In the genomic region with DNA sequence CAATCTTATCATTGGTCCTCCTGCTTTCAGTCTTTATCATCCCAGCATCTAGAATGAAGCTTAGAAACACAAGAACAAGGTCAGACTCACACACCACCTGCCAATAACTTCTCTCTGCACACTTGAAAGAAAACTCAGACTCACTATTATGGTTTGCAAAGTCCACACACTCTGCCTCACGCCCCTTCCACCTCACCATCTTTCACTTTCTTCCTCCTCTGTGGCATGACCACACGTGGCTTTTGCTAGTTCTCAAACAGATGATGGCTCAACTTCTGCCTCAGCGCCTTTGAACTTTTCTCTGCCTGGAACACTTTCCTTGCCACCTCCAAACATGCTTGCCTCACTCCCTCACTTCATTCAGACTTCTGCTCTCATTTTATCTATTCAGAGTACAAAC, we compare ENCODE assay signal across 11 mouse cellular contexts.
"Had no signal": no experiment of that assay in that cellular context is flagged by ENCODE, and none has a peak within 500 bp of the region (broad histone marks: within the 10 kb centered on the region; RNA-seq: fewer than 3 reads in every experiment).

No protein-coding gene starts in this region.

- H3K9ac ChIP-seq: kidney, embryonic 15.5 days; limb, embryonic 15.5 days; liver, embryonic 12.5 days; lung, embryonic 14.5 days; midbrain, embryonic 12.5 days had no signal

- H3K9me3 ChIP-seq: kidney, embryonic 15.5 days; limb, embryonic 15.5 days; liver, embryonic 12.5 days; midbrain, embryonic 12.5 days had no signal

- DNase-seq: kidney, postnatal 14 days; lung, embryonic 14.5 days; lung, postnatal 10 days; lung, postnatal 4 days; right cerebral cortex, postnatal 14 days; thymus, postnatal 4 days had no signal

- ATAC-seq: liver, embryonic 12.5 days; midbrain, embryonic 16.5 days had no signal

- H3K4me3 ChIP-seq: kidney, embryonic 15.5 days; limb, embryonic 15.5 days; liver, embryonic 12.5 days; midbrain, embryonic 12.5 days had no signal

- H3K4me2 ChIP-seq: kidney, embryonic 15.5 days; limb, embryonic 15.5 days; liver, embryonic 12.5 days; lung, embryonic 14.5 days; midbrain, embryonic 12.5 days had no signal

- H3K27me3 ChIP-seq: kidney, embryonic 15.5 days; limb, embryonic 15.5 days; midbrain, embryonic 12.5 days had no signal

- H3K27ac ChIP-seq: kidney, embryonic 15.5 days; limb, embryonic 15.5 days; liver, embryonic 12.5 days; midbrain, embryonic 12.5 days had no signal

- H3K4me1 ChIP-seq: kidney, embryonic 15.5 days; limb, embryonic 15.5 days; liver, embryonic 12.5 days; midbrain, embryonic 12.5 days had no signal

- H3K36me3 ChIP-seq: kidney, embryonic 15.5 days; limb, embryonic 15.5 days; liver, embryonic 12.5 days; midbrain, embryonic 12.5 days had no signal
